Mouse (Mus musculus): ENCODE data around the gene Dlgap4. TPM values are rescaled to one million over a fixed set of nuclear protein-coding genes. Genes with fewer than 3 reads are reported as not detected.

Gene Dlgap4
- total RNA-seq, 2 experiments from 2014 or later: 57.1 to 58.3 TPM

- peak; percentile 82 for DNase-seq
Observed at GRCm38 (mm10) chr2:156809579-156809978, 196.1 kb downstream of the Dlgap4 start.

GRCm38 (mm10) chr2:156810716-156811115, 197.2 kb downstream of the Dlgap4 start:
- DNase-seq: no peak

- DNase-seq: peak; percentile 11
Observed at GRCm38 (mm10) chr2:156811556-156811955, 198.1 kb downstream of the Dlgap4 start.

Other genes starting within 250 kb of the Dlgap4 start
- 10 to 100 TPM; 20.5 TPM for gene Epb41l1, start 192.8 kb upstream of the Dlgap4 start, total RNA-seq (2021)
- 10 to 100 TPM; 17.3 to 17.8 TPM for gene Aar2, start 66.1 kb upstream of the Dlgap4 start, total RNA-seq (2021)
- gene Myl9, start 161.7 kb downstream of the Dlgap4 start, total RNA-seq (2021): 1,000 to 10,000 TPM; 1,178 to 1,267 TPM
- 10 to 100 TPM; 18.2 to 19.3 TPM for gene Tgif2, start 226.3 kb downstream of the Dlgap4 start, total RNA-seq (2021)
- gene 4930518I15Rik, start 244.2 kb downstream of the Dlgap4 start, total RNA-seq (2021): 1 to 10 TPM; 1.3 to 2.0 TPM
- 100 to 1,000 TPM; 136 to 142 TPM for gene Rab5if, start 249.4 kb downstream of the Dlgap4 start, total RNA-seq (2021)